Mouse (Mus musculus) hindbrain, embryonic 16.5 days (tissue): ENCODE data around the gene Mks1. TPM values are rescaled to one million over a fixed set of nuclear protein-coding genes. Genes with fewer than 3 reads are reported as not detected.
A peak's percentile ranks its signal among the peaks of the same experiment; 100 is the strongest.

Source experiments
- ATAC-seq: fragments of 200-750 bp; cut with Nextera tagmentation; 2 replicates; pipeline ENCODE4 v1.8.0; 2017; ENCODE audit warnings: moderate TSS enrichment, moderate library complexity
- H3K27ac ChIP-seq: fragments of 300-500 bp; sonication (generic); 2 replicates; pipeline ENCODE4 v1.5.1; 2014; ENCODE audit warnings: low read depth, mild to moderate bottlenecking, control low read depth, low read length, moderate library complexity
- H3K27me3 ChIP-seq: fragments of 300-500 bp; sonication (generic); replicated peaks from 2 replicates; pipeline ENCODE4 v1.6.1; 2014; ENCODE audit warnings: low read length; ENCODE audit not compliant: control insufficient read depth, insufficient read depth
- H3K36me3 ChIP-seq: fragments of 300-500 bp; sonication (generic); 2 replicates; pipeline ENCODE4 v1.6.1; 2014; ENCODE audit warnings: mild to moderate bottlenecking, low read length, moderate library complexity, mixed read lengths; ENCODE audit not compliant: control insufficient read depth, insufficient read depth
- H3K4me1 ChIP-seq: fragments of 300-500 bp; sonication (generic); 2 replicates; pipeline ENCODE4 v1.6.1; 2014; ENCODE audit warnings: low read depth, low read length; ENCODE audit not compliant: control insufficient read depth, insufficient read depth
- H3K4me2 ChIP-seq: fragments of 300-500 bp; sonication (generic); 2 replicates; pipeline ENCODE4 v1.6.1; 2014; ENCODE audit warnings: mild to moderate bottlenecking, low read length, control low read depth, moderate library complexity
- H3K4me3 ChIP-seq: fragments of 300-500 bp; sonication (generic); 2 replicates; pipeline ENCODE4 v1.5.1; 2014; ENCODE audit warnings: mild to moderate bottlenecking, low read length, control low read depth, moderate library complexity
- H3K9ac ChIP-seq: fragments of 300-500 bp; sonication (generic); 2 replicates; pipeline ENCODE4 v1.6.1; 2014; ENCODE audit warnings: low read depth, mild to moderate bottlenecking, control low read depth, low read length, moderate library complexity
- H3K9me3 ChIP-seq: fragments of 300-500 bp; sonication (generic); 2 replicates; pipeline ENCODE4 v1.6.1; 2014; ENCODE audit warnings: mild to moderate bottlenecking, low read length, moderate library complexity; ENCODE audit not compliant: control insufficient read depth
- WGBS: fragments of 180-500 bp; shearing (Covaris S2); extraction: QIAGEN DNeasy Blood & Tissue Kit; methylation state at CpG from one replicate; pipeline ENCODE4 v1.1.7; 2014; 5-methylcytosine and 5-hydroxymethylcytosine counted together
- polyA plus RNA-seq: library from polyadenylated mRNA; unstranded; fragments of >200 nt; fragmentation: Nextera tagmentation; extraction: Ambion mirVana; gene quantifications from 2 replicates; pipeline ENCODE4 v1.2.1, GENCODE M21; 2015

Gene Mks1
- polyA plus RNA-seq, result 11.3 and 12.2 TPM in 2 replicates

DNA sequence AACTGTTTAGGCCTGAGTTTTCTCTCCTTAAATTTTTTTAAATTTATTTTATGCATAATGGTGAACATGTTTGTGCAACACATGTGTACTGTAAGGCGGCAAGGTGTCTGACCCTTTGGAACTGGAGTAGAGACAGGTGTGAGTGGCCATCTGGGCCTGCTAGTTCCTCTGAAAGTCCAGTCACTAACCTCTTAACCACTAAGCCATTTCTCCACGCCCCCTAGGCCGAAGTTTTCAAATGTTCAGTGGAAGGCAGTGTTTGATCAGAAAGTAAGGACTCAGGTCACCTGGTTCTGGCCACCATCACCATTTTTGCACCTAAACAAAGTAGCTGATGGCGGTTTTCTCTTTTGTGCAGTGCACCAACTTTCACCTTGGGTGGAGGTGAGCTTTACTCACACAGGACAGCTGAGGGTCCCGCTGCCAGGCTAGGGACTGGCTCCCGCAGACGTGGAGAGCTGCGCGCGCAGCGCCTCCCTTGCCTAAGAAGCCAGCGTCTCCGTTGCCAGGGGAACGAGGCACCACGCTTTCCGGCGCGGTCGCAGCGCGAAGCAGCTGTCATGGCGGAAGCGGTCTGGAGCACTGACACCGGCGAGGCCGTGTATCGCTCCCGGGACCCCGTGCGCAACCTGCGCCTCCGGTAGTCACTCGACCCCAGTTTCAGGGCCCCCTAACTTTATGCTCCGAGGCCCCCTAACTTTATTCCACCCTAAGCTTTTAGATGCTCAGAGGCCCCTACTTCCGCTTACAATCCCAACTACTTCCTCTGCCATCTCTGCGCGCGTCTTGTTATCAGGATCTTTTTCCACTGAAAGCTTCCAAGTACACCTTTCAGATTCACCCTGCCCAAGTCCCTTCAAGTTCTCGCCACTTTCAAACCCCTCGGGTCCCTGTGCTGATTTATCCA lies at the start of gene Mks1:
Mks1 (plus strand) TSS at position 526 of the 907 bp plus-strand sequence.
- Histone ChIP-seq H3K27ac (peak within 1 kb of the TSS; percentile 75), H3K4me1 (peaks cover 5% of the 10 kb centered on the region), H3K27me3 (no peaks in the 10 kb centered on the region), H3K36me3 (no peaks in the 10 kb centered on the region), H3K4me2 (peak within 1 kb of the TSS; percentile 90), H3K4me3 (peak within 1 kb of the TSS; percentile 63), H3K9me3 (no peaks in the 10 kb centered on the region), H3K9ac (peak within 1 kb of the TSS; percentile 73)
- 5% methylated on average over 40 of the region's 40 CpGs for WGBS
- ATAC-seq, result peak; percentile 98

DNA sequence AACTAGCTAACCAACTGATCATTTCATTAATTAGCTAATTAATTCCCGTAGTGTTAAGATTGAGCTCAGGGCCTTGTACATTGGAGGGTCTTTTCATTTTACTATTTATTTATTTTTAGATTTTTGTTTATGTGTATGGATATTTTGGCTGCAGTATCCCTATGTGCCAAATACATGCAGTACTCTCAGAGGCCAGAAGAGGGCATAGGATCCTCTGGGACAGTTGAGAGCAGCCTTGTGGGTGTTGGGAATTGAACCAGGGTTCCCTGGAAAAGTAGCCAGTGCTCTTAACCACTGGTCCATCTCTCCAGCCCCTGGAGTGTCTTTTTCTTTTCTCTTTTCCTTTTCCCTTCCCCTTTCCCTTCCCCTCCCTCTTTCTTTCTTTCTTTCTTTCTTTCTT lies 47.6 kb upstream of the Mks1 start:
- WGBS, result 78% methylated on average over 1 of the region's 1 CpGs
- Histone ChIP-seq H3K9ac (no peak overlapping the region), H3K4me1 (no peaks in the 10 kb centered on the region), H3K4me3 (no peak overlapping the region), H3K36me3 (no peaks in the 10 kb centered on the region), H3K27me3 (no peaks in the 10 kb centered on the region), H3K9me3 (no peaks in the 10 kb centered on the region), H3K4me2 (no peak overlapping the region), H3K27ac (no peak overlapping the region)
- no peak for ATAC-seq

DNA sequence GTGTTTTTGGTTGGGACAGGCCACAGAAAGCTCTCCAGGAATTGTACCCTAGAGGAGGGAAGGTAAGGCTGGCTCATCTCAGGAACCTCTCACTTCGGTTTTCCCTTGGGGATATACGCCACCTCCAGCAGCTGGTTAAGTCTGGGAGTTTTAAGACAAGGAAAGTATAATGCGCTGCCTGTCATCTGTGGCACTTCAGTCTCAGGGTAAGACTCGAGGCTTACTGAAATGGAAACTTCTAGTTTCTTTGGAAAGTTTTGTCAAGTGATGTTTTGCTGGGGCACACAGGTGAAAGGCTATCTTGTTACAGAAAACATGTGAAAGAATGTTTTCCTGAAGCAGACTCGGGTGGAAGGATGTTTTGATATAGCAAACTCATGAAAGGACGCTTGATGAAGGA lies 45.6 kb upstream of the Mks1 start:
- Histone ChIP-seq H3K36me3 (no peaks in the 10 kb centered on the region), H3K27ac (no peak overlapping the region), H3K27me3 (no peaks in the 10 kb centered on the region), H3K9ac (no peak overlapping the region), H3K4me2 (no peak overlapping the region), H3K4me1 (peaks cover 3% of the 10 kb centered on the region; the same call in 1 of the 2 replicates), H3K9me3 (no peaks in the 10 kb centered on the region), H3K4me3 (no peak overlapping the region)
- no peak for ATAC-seq
- WGBS, result 84% methylated on average over 6 of the region's 6 CpGs

DNA sequence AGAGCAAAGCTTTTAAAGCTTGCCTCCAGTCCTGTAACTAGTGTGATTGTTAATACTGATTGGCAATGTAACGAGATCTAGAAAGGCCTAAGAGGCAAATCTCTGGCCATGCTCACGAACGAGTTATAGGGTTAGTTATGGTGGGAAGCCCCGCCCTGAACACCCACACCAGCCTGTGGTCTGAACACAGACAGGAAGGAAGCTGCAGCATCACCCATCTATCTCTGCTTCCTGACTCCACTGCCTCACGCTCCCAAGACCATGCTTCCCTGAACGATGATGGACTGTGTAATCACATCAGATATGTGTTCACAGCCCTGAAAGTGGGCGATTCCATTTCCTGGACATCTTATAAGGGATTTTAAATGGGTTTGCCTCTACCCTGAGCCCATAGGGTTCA lies 44.8 kb upstream of the Mks1 start:
- no peak for ATAC-seq

DNA sequence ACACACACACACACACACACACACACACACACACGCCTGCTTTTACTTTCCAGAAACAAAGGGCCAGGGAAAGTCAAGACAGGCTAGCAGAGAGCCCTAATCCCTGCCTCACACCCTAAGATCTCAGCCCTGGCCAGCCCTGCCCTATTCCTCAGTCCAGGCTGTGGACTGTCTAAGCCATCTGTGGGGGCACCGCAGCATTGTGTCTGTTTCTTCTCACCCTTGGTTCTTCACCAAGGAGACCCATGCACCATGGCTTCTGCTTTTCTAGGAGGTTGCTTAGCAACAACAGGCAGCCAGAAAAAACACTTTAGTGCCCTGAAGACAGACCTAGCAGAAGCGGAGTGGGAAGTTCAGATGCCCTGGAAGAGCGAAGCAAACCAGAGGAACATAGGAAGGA lies 41.6 kb upstream of the Mks1 start:
- peak; percentile 72 for ATAC-seq
- WGBS, result 39% methylated on average over 4 of the region's 4 CpGs
- H3K4me1 ChIP-seq, result peaks cover 5% of the 10 kb centered on the region

More for the DNA sequence above, 44.8 kb upstream of the Mks1 start:
- Histone ChIP-seq H3K4me1 (peaks cover 3% of the 10 kb centered on the region; the same call in 1 of the 2 replicates), H3K27me3 (no peaks in the 10 kb centered on the region), H3K4me2 (no peak overlapping the region), H3K9me3 (no peaks in the 10 kb centered on the region), H3K9ac (no peak overlapping the region), H3K4me3 (no peak overlapping the region), H3K27ac (no peak overlapping the region), H3K36me3 (no peaks in the 10 kb centered on the region)
- 92% methylated on average over 7 of the region's 7 CpGs for WGBS

DNA sequence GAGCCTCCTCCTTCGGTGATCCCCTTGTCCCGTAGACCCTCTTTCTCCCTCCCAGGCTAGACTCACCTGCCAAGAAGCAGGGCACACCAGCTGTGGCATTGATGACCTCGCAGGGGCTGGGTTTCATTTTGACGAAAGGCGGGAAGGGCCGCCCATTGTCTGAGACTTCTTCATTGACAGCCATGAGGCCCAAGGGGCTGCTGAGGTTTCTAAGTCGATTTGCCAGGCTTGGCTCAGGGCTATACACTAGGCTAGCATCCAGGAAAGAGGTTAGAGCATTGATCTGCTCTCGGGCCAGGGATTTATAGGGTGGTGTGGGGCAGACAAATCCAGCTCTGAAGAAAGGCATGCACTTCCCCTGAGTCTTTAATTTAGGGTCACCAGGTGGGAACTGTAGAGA lies 38.2 kb upstream of the Mks1 start:
- H3K9me3 ChIP-seq, result no peaks in the 10 kb centered on the region
- H3K9ac ChIP-seq, result no peak overlapping the region
- no peak overlapping the region for H3K4me3 ChIP-seq
- H3K27ac ChIP-seq, result no peak overlapping the region
- 47% methylated on average over 8 of the region's 8 CpGs for whole genome bisulfite sequencing
- ATAC-seq, result no peak
- H3K4me2 ChIP-seq, result no peak overlapping the region
- H3K36me3 ChIP-seq, result no peaks in the 10 kb centered on the region
- peaks cover 16% of the 10 kb centered on the region for H3K4me1 ChIP-seq
- H3K27me3 ChIP-seq, result no peaks in the 10 kb centered on the region

More for the DNA sequence above, 41.6 kb upstream of the Mks1 start:
- no peak overlapping the region for H3K4me2 ChIP-seq
- no peak overlapping the region for H3K9ac ChIP-seq
- H3K36me3 ChIP-seq, result no peaks in the 10 kb centered on the region
- no peak overlapping the region; the same call in 1 of the 2 replicates for H3K27ac ChIP-seq
- H3K27me3 ChIP-seq, result no peaks in the 10 kb centered on the region
- no peak overlapping the region for H3K4me3 ChIP-seq
- no peaks in the 10 kb centered on the region for H3K9me3 ChIP-seq

DNA sequence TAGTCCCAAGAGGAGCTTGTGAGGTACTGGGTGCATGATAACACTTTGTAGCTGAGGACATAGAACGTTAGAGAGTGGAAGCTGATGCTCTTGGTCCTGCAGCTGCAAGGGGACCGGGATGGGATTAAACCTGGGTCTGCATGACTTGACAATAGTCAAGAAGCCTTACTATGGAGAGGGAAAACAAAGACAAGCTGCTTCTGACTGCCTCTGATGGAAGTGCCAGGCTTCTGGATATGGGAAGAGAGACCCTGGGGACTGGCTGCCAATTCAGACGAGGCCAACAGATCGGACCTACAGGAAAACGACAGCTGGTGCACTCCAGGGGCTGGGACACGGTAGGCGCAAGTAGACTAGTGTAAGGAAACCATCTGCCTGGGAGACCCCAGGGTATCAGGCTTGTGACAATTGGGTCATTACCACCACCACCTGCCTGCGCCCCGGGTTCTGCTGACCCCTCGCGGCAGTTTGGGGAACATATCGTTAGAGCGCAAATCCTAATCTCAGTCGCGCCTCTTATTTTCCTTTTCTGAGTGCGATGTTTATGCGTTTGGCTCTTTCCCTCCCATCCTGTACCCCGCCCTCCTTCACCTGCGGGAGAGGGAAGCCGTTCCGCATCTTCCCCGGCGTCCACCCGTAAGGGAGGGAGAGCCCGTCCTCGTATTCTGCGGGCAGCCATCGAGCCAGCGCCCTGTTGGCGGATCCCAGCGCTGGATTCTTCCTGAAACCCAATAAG lies 36.1 kb upstream of the Mks1 start:
- Histone ChIP-seq H3K4me3 (peak overlapping the region; percentile 45), H3K4me2 (peak overlapping the region; percentile 78), H3K27ac (peak overlapping the region; percentile 59; the same call in 1 of the 2 replicates), H3K4me1 (peaks cover 13% of the 10 kb centered on the region), H3K9me3 (no peaks in the 10 kb centered on the region), H3K9ac (peak overlapping the region; percentile 67), H3K36me3 (no peaks in the 10 kb centered on the region), H3K27me3 (no peaks in the 10 kb centered on the region)
- 1% methylated on average over 30 of the region's 31 CpGs for WGBS
- peak; percentile 88 for ATAC-seq

DNA sequence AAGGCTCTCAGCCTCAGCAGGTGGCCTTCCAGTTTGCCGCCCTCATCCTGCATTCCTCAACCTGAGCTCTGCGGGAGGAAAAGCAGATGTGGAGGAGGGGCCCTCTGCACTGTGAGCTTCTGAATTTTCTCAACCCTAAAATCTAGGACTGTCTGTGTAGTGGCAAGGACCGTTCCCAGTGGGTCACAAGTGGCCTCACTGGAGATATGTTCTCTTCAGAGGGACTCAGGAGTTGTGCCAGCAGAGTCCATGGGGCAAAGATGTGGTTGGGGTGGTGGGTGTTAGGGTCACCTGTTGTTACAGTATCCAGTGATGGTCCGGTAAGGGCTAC lies 35.6 kb upstream of the Mks1 start:
- peak overlapping the region; percentile 67 for H3K9ac ChIP-seq
- WGBS, result 33% methylated on average over 4 of the region's 4 CpGs
- no peaks in the 10 kb centered on the region for H3K36me3 ChIP-seq
- H3K4me3 ChIP-seq, result peak overlapping the region; percentile 45
- H3K27me3 ChIP-seq, result no peaks in the 10 kb centered on the region
- 0 out of 2 replicates have a peak overlapping the region, but pooled peaks have one; percentile 59 for H3K27ac ChIP-seq
- ATAC-seq, result no peak; the same call in none of the 2 replicates
- peaks cover 13% of the 10 kb centered on the region for H3K4me1 ChIP-seq
- H3K9me3 ChIP-seq, result no peaks in the 10 kb centered on the region
- peak overlapping the region; percentile 78 for H3K4me2 ChIP-seq

DNA sequence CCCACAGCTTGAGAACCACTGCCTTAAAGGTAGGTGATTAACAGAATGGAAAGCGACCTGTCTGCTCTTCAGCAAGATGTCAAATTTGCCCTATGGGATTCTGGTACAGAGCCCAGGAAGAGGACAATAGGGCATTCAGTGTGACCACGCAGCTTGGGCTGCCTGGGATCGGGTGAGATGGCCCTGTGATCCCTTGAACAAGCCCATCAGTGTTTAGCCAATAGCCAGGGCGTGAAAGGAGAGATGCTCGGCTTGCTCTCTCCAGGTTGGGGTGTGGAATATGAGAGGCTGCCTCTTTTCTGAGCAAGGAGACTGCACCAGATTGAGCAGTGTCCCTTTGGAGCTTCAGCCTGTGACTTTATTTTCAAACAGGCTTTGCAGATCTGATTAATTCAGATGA lies 31.5 kb upstream of the Mks1 start:
- Histone ChIP-seq H3K9ac (no peak overlapping the region), H3K4me3 (no peak overlapping the region), H3K36me3 (no peaks in the 10 kb centered on the region), H3K9me3 (no peaks in the 10 kb centered on the region), H3K27ac (no peak overlapping the region), H3K4me1 (peaks cover 9% of the 10 kb centered on the region), H3K4me2 (no peak overlapping the region), H3K27me3 (no peaks in the 10 kb centered on the region)
- 48% methylated on average over 5 of the region's 5 CpGs for WGBS
- no peak for ATAC-seq
